ENCODE assay signal across 10 mouse cellular contexts in genomic region chr2:152056368-152057251, GRCm38 (mm10). TPM values are rescaled to one million over a fixed set of nuclear protein-coding genes. Genes with fewer than 3 reads are reported as not detected.
A peak's percentile ranks its signal among the peaks of the same experiment; 100 is the strongest.
DNase-seq lines count a peak whose midpoint lies in the region; ATAC-seq and TF ChIP-seq lines count a peak whose summit lies in the region.
"Had no signal": no experiment of that assay in that cellular context is flagged by ENCODE, and none has a peak within 500 bp of the region (broad histone marks: within the 10 kb centered on the region; RNA-seq: fewer than 3 reads in every experiment).

No protein-coding gene starts in this region.

- no peak for TF ChIP-seq CTCF in E14TG2a.4 (conservative IDR thresholded peaks at IDR 0.05; ENCODE audit: low read length)

- no peak overlapping the region for H3K9ac ChIP-seq in forebrain, embryonic 14.5 days (ENCODE audit: low read length)
- H3K9ac ChIP-seq in midbrain, embryonic 11.5 days (ENCODE audit: low read length), result peak overlapping the region; percentile 26

- peaks cover 80% of the 10 kb centered on the region for H3K27me3 ChIP-seq in forebrain, embryonic 10.5 days (ENCODE audit: poor library complexity, severe bottlenecking)
- H3K27me3 ChIP-seq in forebrain, embryonic 14.5 days (replicated peaks; ENCODE audit: control insufficient read depth, insufficient read depth, low read length), result peaks cover 3% of the 10 kb centered on the region; the same call in 1 of the 2 replicates
- H3K27me3 ChIP-seq in E14TG2a.4 (ENCODE audit: insufficient read depth, low read length), result peaks cover 77% of the 10 kb centered on the region
- no peaks in the 10 kb centered on the region for H3K27me3 ChIP-seq in midbrain, embryonic 11.5 days (ENCODE audit: control insufficient read depth, insufficient read depth, low read length)

- no peak for DNase-seq in forebrain, embryonic 10.5 days (ENCODE audit: extremely low spot score, low spot score)
- DNase-seq in forebrain, embryonic 14.5 days (ENCODE audit: low spot score), result no peak
- peak; percentile 73 to 80 for DNase-seq in cerebellum, postnatal 36 days
- no peak for DNase-seq in midbrain, embryonic 11.5 days (ENCODE audit: low spot score, missing footprints)
- DNase-seq in thymus, postnatal 14 days, result no peak
- DNase-seq in right cerebral cortex, postnatal 4 days, result no peak
- DNase-seq: heart, postnatal 4 days; lung, adult 18-20 months had no signal

- 63% methylated on average over 22 of the region's 22 CpGs for WGBS in forebrain, embryonic 10.5 days
- WGBS in forebrain, embryonic 14.5 days, result 61% methylated on average over 21 of the region's 22 CpGs
- WGBS in midbrain, embryonic 11.5 days, result 70% methylated on average over 19 of the region's 22 CpGs

- H3K36me3 ChIP-seq in forebrain, embryonic 10.5 days (replicated peaks), result no peaks in the 10 kb centered on the region
- H3K36me3 ChIP-seq in forebrain, embryonic 14.5 days (ENCODE audit: control insufficient read depth, insufficient read depth, low read length), result no peaks in the 10 kb centered on the region
- no peaks in the 10 kb centered on the region for H3K36me3 ChIP-seq in E14TG2a.4 (ENCODE audit: insufficient read depth, low read length)
- no peaks in the 10 kb centered on the region for H3K36me3 ChIP-seq in midbrain, embryonic 11.5 days (ENCODE audit: control insufficient read depth, insufficient read depth, low read length)

- no peak overlapping the region for H3K4me3 ChIP-seq in forebrain, embryonic 10.5 days
- no peak overlapping the region for H3K4me3 ChIP-seq in forebrain, embryonic 14.5 days (ENCODE audit: low read depth, low read length)
- H3K4me3 ChIP-seq in E14TG2a.4 (replicated peaks; ENCODE audit: low read length), result peak overlapping the region; percentile 39; the same call in 1 of the 2 replicates
- no peak overlapping the region for H3K4me3 ChIP-seq in midbrain, embryonic 11.5 days (ENCODE audit: low read depth, low read length)

- no peak for ATAC-seq in forebrain, embryonic 14.5 days
- ATAC-seq in midbrain, embryonic 11.5 days (ENCODE audit: low FRiP score), result peak; percentile 76
- no peak for ATAC-seq in activated CD4-positive, CD25-positive, alpha-beta regulatory T cell, adult 4 months

- H3K9me3 ChIP-seq in forebrain, embryonic 10.5 days, result no peaks in the 10 kb centered on the region
- no peaks in the 10 kb centered on the region for H3K9me3 ChIP-seq in forebrain, embryonic 14.5 days (replicated peaks; ENCODE audit: control insufficient read depth, low read length)
- H3K9me3 ChIP-seq in E14TG2a.4 (ENCODE audit: low read length), result no peaks in the 10 kb centered on the region
- no peaks in the 10 kb centered on the region for H3K9me3 ChIP-seq in midbrain, embryonic 11.5 days (ENCODE audit: control insufficient read depth, low read length)

- H3K27ac ChIP-seq in forebrain, embryonic 10.5 days, result peak overlapping the region; percentile 69
- no peak overlapping the region for H3K27ac ChIP-seq in forebrain, embryonic 14.5 days (ENCODE audit: low read depth, low read length)
- peak overlapping the region; percentile 22; the same call in 1 of the 2 replicates for H3K27ac ChIP-seq in midbrain, embryonic 11.5 days (ENCODE audit: low read depth, low read length)

- peaks cover 42% of the 10 kb centered on the region for H3K4me1 ChIP-seq in forebrain, embryonic 10.5 days
- peaks cover 15% of the 10 kb centered on the region for H3K4me1 ChIP-seq in forebrain, embryonic 14.5 days (ENCODE audit: control insufficient read depth, insufficient read depth, low read length)
- H3K4me1 ChIP-seq in E14TG2a.4 (replicated peaks; ENCODE audit: low read depth, low read length), result peaks cover 9% of the 10 kb centered on the region; the same call in 1 of the 2 replicates
- peaks cover 7% of the 10 kb centered on the region for H3K4me1 ChIP-seq in midbrain, embryonic 11.5 days (ENCODE audit: control insufficient read depth, insufficient read depth, low read length)

- no peak overlapping the region for H3K4me2 ChIP-seq in forebrain, embryonic 14.5 days (ENCODE audit: low read length)
- H3K4me2 ChIP-seq in midbrain, embryonic 11.5 days, result no peak overlapping the region

RNA-seq across cellular contexts. Expression of gene Scrt2, which starts 24.7 kb away (rescaled TPM):
- polyA plus RNA-seq in forebrain, embryonic 10.5 days (2016; fragmentation: Nextera tagmentation; extraction: Ambion mirVana), result 1.1 and 2.4 TPM in 2 replicates
- 16.1 and 16.2 TPM in 2 replicates for polyA plus RNA-seq in forebrain, embryonic 14.5 days (2014; fragmentation: Nextera tagmentation; extraction: Ambion mirVana)
- polyA plus RNA-seq in midbrain, embryonic 11.5 days (2014; fragmentation: Nextera tagmentation; extraction: Ambion mirVana), result 10.0 and 11.0 TPM in 2 replicates
- polyA plus RNA-seq in activated CD4-positive, CD25-positive, alpha-beta regulatory T cell, adult 4 months (2017; shearing (Covaris generic)), result not detected

RNA-seq across cellular contexts. Expression of gene Srxn1, which starts 48.7 kb away (rescaled TPM):
- polyA plus RNA-seq in forebrain, embryonic 10.5 days (2016; fragmentation: Nextera tagmentation; extraction: Ambion mirVana), result 14.6 and 14.9 TPM in 2 replicates
- 11.8 and 12.0 TPM in 2 replicates for polyA plus RNA-seq in forebrain, embryonic 14.5 days (2014; fragmentation: Nextera tagmentation; extraction: Ambion mirVana)
- 14.2 and 14.6 TPM in 2 replicates for polyA plus RNA-seq in midbrain, embryonic 11.5 days (2014; fragmentation: Nextera tagmentation; extraction: Ambion mirVana)
- 1 to 10 TPM in 1 of 2 experiments, under 1 TPM in 1; 0.92 to 1.5 TPM for polyA plus RNA-seq in activated CD4-positive, CD25-positive, alpha-beta regulatory T cell, adult 4 months (2017; shearing (Covaris generic))

Comparison
In these comparisons a context has a peak if more than half of its experiments do, and no peak if none do; other contexts are left out.
1. DNase-seq: peak in cerebellum, postnatal 36 days (2 of 2); none in forebrain, embryonic 10.5 days (single experiment), forebrain, embryonic 14.5 days (single experiment), midbrain, embryonic 11.5 days (single experiment), thymus, postnatal 14 days (single experiment) and right cerebral cortex, postnatal 4 days (single experiment).